Mouse (Mus musculus) stomach, postnatal 0 days (tissue): ENCODE data around the gene Grn. TPM values are rescaled to one million over a fixed set of nuclear protein-coding genes. Genes with fewer than 3 reads are reported as not detected.

Experiments used
- ATAC-seq: fragments of 200-750 bp; cut with Nextera tagmentation; 2 replicates; pipeline ENCODE4 v1.8.0; 2017; ENCODE audit not compliant: low FRiP score, low TSS enrichment
- DNase-seq: peaks from one replicate; pipeline ENCODE4 v3.0.0-alpha.2; 2016; ENCODE audit warnings: low spot score
- H3K27ac ChIP-seq: fragments of 300-500 bp; sonication (generic); replicated peaks from 2 replicates; pipeline ENCODE4 v1.5.1; 2014; ENCODE audit warnings: mild to moderate bottlenecking, control low read depth
- H3K27me3 ChIP-seq: fragments of 300-500 bp; sonication (generic); 2 replicates; pipeline ENCODE4 v1.6.1; 2014; ENCODE audit warnings: low read length; ENCODE audit not compliant: control insufficient read depth, insufficient read depth
- H3K36me3 ChIP-seq: fragments of 300-500 bp; sonication (generic); 2 replicates; pipeline ENCODE4 v1.6.1; 2014; ENCODE audit warnings: low read length, mixed read lengths; ENCODE audit not compliant: control insufficient read depth, insufficient read depth
- H3K4me1 ChIP-seq: fragments of 300-500 bp; sonication (generic); replicated peaks from 2 replicates; pipeline ENCODE4 v1.6.1; 2014; ENCODE audit warnings: antibody characterized with exemption; ENCODE audit not compliant: control insufficient read depth, insufficient read depth
- H3K4me2 ChIP-seq: fragments of 300-500 bp; sonication (generic); replicated peaks from 2 replicates; pipeline ENCODE4 v1.6.1; 2014; ENCODE audit warnings: low read depth, mild to moderate bottlenecking, control low read depth, moderate library complexity
- H3K4me3 ChIP-seq: fragments of 300-500 bp; sonication (generic); 2 replicates; pipeline ENCODE4 v1.5.1; 2014; ENCODE audit warnings: low read depth, low read length, control low read depth
- H3K9ac ChIP-seq: fragments of 300-500 bp; sonication (generic); 2 replicates; pipeline ENCODE4 v1.6.1; 2014; ENCODE audit warnings: mild to moderate bottlenecking, low read length, control low read depth, mixed read lengths
- H3K9me3 ChIP-seq: fragments of 300-500 bp; sonication (generic); 2 replicates; pipeline ENCODE4 v1.6.1; 2016; ENCODE audit warnings: low read length; ENCODE audit not compliant: control insufficient read depth
- CTCF ChIP-seq: IDR thresholded peaks from 2 replicates; pipeline ENCODE4 v1.5.1; 2016; ENCODE audit warnings: antibody characterized with exemption, low read depth, mild to moderate bottlenecking, moderate library complexity
- EP300 ChIP-seq: optimal IDR thresholded peaks from 2 replicates; pipeline ENCODE3; 2016; ENCODE audit warnings: antibody characterized with exemption
- WGBS: fragments of 180-500 bp; shearing (Covaris S2); extraction: QIAGEN DNeasy Blood & Tissue Kit; methylation state at CpG from one replicate; pipeline ENCODE4 v1.1.7; 2014; 5-methylcytosine and 5-hydroxymethylcytosine counted together
- polyA plus RNA-seq: library from polyadenylated mRNA; unstranded; fragments of >200 nt; fragmentation: Nextera tagmentation; extraction: Ambion mirVana; gene quantifications from 2 replicates; pipeline ENCODE4 v1.2.1, GENCODE M21; 2015

Gene Grn
- polyA plus RNA-seq: 126 and 142 TPM in 2 replicates

DNA sequence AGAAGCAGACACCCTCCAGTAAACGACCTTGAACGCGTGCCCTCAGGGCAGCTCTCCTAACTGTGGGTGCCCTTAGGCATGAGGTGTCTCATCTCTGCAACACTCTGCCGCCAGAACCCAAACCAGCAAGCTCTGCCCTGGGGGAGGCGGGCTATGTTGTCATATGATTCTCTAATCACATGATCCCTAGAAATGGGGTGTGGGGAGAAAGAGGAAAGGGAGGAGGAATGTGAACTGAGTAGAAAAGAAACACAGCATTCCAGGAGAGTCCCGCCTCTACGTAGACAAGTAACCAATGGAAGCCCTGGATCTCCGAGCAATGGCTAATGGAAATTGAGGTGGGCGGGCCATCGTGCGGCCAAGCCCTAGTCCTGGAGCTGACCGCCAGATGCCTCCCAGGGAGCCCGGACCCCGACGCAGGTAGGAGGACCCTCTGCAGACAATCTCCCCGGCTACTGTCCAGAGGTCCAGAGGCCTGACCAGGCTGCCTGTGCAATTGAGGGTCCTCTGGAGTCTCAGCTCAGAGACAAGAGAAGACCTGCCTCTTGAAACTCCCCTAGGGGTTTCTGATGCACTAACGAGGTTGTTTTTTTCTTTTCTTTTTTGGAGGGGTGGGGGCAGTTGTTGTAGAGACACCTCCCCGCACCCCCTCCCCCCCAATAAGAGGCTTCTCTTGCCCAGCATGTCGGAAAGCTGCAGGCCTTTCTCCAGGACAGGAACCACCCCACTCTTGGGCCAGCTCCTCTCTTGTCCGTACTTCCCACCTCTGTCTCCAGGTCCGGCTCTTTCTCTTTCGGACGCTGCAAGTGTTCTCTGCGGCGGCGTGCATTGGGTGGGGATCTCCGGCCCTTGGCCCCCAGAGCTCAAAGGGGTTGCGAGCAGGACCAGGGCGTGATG lies at the start of gene Grn:
Gene Grn (plus strand): TSS at position 195 of the 897 bp plus-strand sequence.
- Histone ChIP-seq H3K4me3 (peak within 1 kb of the TSS; percentile 74), H3K9ac (peak within 1 kb of the TSS; percentile 75), H3K27ac (peak within 1 kb of the TSS; percentile 93), H3K36me3 (peaks cover 9% of the 10 kb centered on the region; the same call in 1 of the 2 replicates), H3K4me2 (peak within 1 kb of the TSS; percentile 89), H3K4me1 (no peaks in the 10 kb centered on the region), H3K27me3 (no peaks in the 10 kb centered on the region), H3K9me3 (no peaks in the 10 kb centered on the region)
- peak; percentile 91 for DNase-seq
- TF ChIP-seq CTCF (peak; percentile 29; the same call in 1 of the 2 replicates), EP300 (no peak)
- ATAC-seq: peak; percentile 93
- under 1% methylated on average over 28 of the region's 29 CpGs for whole genome bisulfite sequencing

DNA sequence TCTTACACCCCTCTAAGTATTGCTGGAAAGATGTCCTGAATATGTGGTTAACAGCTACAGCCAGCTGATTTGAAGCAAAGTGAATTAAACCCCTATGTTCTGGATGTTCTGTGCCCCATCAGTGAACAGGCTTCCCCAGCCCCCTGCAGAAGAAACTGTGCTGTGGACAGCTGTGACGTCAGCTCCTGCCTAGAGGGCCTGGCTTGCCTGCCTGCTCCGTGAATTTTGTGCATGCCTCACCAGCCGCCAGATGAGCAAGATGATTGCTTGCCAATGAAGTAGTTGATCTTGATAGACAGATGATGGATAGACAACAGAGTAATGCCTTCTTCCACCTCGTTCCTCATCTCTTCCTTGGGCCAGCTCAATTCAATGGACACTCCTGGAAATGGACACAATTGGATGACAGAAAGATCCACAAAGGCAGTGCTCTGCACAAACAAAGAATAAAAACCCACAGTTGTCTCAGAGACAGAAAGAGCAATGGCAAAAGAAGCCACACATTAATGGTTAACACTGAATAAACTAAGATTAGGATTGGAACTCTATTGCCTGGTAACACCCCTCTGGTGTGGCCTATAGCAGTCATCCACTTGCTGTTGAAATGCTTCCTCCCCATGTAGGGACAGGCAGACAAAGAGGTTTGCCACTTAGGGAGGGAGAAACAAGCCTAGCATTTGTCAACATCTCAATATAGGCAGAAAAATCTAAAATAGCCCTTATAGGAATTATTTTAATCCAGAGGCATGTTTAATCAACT lies 48.6 kb upstream of the Grn start:
- H3K27ac ChIP-seq: no peak overlapping the region
- H3K9ac ChIP-seq: no peak overlapping the region
- DNase-seq: no peak

GRCm38 (mm10) chr11:102382794-102383193 lies 47.3 kb upstream of the Grn start:
- 75% methylated on average over 3 of the region's 3 CpGs for WGBS
- DNase-seq (no peak), ATAC-seq (no peak)
- Histone ChIP-seq H3K4me1 (no peaks in the 10 kb centered on the region), H3K9ac (no peak overlapping the region), H3K9me3 (no peaks in the 10 kb centered on the region), H3K4me3 (no peak overlapping the region), H3K27me3 (no peaks in the 10 kb centered on the region), H3K36me3 (no peaks in the 10 kb centered on the region), H3K4me2 (no peak overlapping the region), H3K27ac (no peak overlapping the region)
- TF ChIP-seq EP300 (no peak), CTCF (no peak)

More for the DNA sequence above, 48.6 kb upstream of the Grn start:
- WGBS: 27% methylated on average over 4 of the region's 4 CpGs
- no peak overlapping the region for H3K4me2 ChIP-seq
- no peak for ATAC-seq
- no peaks in the 10 kb centered on the region; the same call in 1 of the 2 replicates for H3K4me1 ChIP-seq
- no peaks in the 10 kb centered on the region for H3K36me3 ChIP-seq
- no peak overlapping the region for H3K4me3 ChIP-seq
- H3K9me3 ChIP-seq: no peaks in the 10 kb centered on the region
- TF ChIP-seq EP300: no peak
- TF ChIP-seq CTCF: no peak
- no peaks in the 10 kb centered on the region for H3K27me3 ChIP-seq

DNA sequence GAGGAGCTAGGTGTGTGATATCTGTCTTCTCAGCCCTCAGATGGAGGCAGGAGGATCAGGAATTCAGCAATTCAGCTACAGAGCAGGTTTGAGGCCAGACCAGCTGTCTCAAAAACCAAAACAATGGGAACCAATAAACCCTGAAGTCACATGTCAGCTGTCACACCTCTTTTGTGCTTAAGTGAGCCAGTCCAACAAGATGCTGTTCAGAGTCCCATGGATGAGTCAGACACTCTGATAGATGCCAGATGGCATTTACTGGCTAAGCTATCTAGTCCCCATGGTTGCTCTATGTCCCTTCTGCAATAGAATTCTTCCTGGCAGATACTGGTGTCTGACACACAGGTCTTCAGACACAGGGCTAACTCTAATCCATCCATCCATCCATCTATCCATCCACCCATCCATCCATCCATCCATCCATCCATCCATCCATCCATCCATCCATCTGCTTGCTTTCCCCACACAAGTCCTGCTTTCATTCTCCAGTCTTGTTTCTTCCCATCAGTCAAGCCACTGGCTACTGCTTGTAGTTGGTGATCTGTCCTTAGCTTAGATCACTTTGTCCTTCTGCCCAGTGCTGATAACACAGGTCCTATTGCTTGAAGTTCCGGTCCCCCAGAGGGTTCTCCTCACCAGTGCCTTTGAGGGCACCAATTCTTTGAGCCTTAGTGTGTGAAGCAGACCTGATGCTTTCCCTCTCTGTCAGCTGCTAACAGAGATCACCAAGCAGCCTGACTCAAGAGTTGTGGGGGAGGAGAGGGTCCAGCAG lies 46.6 kb upstream of the Grn start:
- Histone ChIP-seq H3K9ac (no peak overlapping the region), H3K27ac (no peak overlapping the region), H3K36me3 (no peaks in the 10 kb centered on the region), H3K4me3 (no peak overlapping the region), H3K9me3 (no peaks in the 10 kb centered on the region), H3K4me2 (no peak overlapping the region), H3K4me1 (no peaks in the 10 kb centered on the region), H3K27me3 (no peaks in the 10 kb centered on the region)
- TF ChIP-seq CTCF (no peak), EP300 (no peak)
- ATAC-seq (no peak), DNase-seq (no peak)
- 86% methylated on average over 1 of the region's 1 CpGs for WGBS

- H3K27me3 ChIP-seq: no peaks in the 10 kb centered on the region
- H3K4me1 ChIP-seq: no peaks in the 10 kb centered on the region
- ATAC-seq: no peak
- WGBS: 52% methylated on average over 2 of the region's 2 CpGs
- TF ChIP-seq CTCF: no peak
- no peak for TF ChIP-seq EP300
- H3K9me3 ChIP-seq: no peaks in the 10 kb centered on the region
- DNase-seq: no peak
- no peak overlapping the region for H3K9ac ChIP-seq
- H3K4me2 ChIP-seq: no peak overlapping the region
- H3K36me3 ChIP-seq: no peaks in the 10 kb centered on the region
- no peak overlapping the region for H3K4me3 ChIP-seq
- no peak overlapping the region for H3K27ac ChIP-seq
Measured at GRCm38 (mm10) chr11:102384418-102384817, 45.7 kb upstream of the Grn start.
